Mouse (Mus musculus): ENCODE measurements around the gene Itm2a.

Itm2a gene

DNA sequence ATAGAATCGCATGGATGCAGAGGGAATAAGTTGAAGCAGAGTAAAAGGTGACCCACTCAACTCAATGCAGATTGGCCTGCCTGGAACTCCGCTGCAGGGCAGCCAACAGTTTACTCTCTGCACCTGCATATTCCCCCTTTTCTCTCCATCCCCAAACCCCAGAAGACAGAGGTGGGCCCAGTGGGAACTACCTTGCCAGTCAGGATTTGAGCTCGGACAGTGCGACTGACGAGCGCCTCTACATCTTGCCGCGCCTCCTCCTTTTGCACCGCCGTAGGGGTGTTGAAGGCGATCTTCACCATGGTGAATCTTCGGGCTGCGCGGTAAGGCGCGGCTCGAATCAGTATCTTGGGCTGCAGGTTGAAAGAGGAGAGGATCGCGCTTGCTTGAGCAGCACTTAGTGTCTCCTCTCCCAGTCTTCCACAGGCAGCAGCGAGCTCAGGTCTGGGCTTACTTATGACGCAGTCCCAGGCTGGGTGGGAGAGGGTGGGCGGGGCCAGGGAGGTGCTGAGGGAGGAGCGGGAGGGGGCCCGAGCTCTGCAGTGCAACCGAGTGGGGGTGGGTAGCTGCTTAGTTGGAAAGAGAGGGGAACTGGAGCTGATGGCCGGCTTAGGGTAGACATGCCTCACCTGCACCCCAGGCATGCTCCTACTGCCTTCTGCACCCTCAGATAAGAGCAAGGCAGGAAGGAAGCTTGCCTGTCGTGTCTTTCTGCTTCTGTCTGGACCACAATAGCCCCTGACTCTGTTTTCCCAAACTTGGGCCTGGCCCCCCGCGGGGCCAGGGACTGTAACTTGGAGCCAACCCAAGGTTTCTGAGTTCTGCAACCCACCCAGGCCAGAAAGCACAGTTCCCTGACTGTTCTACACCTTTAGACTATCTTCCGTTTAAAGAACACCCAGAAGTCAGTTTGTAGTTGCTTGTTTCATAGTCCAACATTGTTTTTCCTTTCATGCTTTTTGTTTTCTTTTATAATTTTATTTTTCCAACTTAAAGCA, at the start of gene Itm2a:
Itm2a (minus strand) TSS at position 462 of the 998 bp plus-strand sequence.
- no peak for DNase-seq (ENCODE audit: low read depth, low spot score)

DNA sequence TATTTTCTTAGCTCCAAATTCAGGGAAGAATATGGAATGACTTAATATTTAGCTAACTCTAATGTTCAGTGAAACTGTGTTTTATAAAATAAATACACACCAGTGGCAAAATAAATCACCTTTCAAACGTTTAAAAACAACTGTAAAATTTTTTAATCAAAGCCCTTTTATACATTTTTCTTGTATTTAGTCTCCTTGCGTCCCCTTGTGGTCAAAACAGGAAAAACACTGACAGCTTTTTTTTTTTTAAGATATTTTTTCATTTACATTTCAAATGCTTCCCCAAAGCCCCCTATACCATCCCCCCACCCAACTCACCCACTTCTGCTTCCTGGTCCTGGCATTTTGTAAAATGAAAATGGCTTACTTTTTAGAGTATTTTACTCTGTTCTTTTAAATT, 32.7 kb upstream of the Itm2a start:
- no peak for DNase-seq (ENCODE audit: low read depth, low spot score)

GRCm38 (mm10) chrX:107421304-107421703, 18.1 kb upstream of the Itm2a start:
- no peak for DNase-seq (ENCODE audit: low read depth, low spot score)

DNA sequence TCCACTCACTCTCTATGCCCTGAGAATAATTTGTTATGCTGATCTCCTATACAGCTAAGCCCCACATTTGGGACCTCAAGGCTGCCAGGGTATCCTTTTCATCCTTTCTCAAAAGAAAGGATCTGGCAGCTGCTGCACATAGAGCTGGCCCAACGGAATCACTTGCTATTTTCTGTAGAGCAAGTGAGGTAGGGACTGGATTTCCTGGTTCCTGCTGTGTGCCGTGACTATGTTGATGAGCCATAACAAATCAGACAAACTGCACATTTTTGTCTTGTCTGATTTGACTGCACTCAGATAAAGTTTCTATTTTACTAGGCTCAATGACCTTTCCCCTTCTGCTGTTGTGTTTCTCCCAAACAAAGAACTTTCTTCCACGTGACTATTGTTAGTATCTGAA, 14.2 kb upstream of the Itm2a start:
- DNase-seq (ENCODE audit: low read depth, low spot score): no peak

DNA sequence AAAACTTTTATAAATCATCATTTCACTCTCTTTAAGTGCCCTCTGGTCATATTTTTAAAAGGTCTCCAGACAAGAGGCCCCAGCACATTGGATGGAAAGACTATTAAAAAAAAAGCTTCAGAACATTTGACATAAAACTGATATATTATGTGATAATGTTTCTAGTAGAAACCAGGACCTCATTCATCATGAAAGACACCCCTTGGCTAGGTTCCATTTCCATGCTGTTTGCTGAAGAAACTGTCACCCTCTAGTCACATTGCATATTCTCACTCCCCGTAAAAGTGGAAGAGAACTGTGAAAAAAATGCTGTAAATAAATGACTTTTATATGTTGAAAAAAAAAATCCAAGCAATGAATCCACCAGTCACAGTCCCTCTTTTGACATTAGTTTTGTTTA, 12.8 kb upstream of the Itm2a start:
- no peak for DNase-seq (ENCODE audit: low read depth, low spot score)

DNA sequence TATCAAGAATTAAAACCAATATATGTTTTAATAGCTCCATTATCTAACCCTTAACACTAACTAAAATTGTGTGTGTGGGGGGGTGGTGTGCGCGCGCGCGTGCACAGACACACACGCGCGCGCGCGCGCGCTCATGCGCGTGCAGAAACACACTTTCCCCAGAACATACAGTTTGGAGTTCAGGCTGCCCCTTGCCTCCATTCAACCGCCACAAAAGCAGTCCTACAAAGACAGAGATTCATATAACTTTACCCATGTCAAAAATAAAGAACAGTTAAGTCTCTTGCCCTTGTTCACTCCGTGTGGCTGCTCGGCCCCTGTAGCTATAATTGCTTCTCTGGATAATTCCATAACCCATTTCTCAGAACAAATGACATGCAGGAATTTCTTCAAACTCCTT, 695 bp downstream of the Itm2a start:
- DNase-seq (ENCODE audit: low read depth, low spot score): no peak

GRCm38 (mm10) chrX:107399087-107399486, 4.1 kb downstream of the Itm2a start:
- DNase-seq (ENCODE audit: low read depth, low spot score): no peak

DNA sequence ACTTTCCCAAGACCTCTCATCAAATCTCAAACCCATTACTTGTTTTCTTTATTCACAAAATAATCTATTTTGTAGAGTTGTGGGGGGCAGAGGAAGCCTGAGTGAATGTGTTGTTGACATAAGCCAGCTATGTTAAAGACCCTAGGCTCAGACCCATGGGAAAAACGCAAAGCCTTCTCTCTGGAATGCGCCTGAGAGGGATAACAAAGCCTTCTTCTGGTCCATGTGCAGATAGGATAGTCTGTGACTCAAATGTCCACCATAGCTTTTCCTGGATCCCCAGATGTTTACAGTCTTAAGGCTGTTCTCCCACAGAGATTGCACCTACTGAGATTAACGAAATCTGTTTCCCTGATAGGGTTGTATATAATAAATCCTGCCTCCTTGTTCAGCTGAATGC, 9.9 kb downstream of the Itm2a start:
- DNase-seq (ENCODE audit: low read depth, low spot score): no peak

DNA sequence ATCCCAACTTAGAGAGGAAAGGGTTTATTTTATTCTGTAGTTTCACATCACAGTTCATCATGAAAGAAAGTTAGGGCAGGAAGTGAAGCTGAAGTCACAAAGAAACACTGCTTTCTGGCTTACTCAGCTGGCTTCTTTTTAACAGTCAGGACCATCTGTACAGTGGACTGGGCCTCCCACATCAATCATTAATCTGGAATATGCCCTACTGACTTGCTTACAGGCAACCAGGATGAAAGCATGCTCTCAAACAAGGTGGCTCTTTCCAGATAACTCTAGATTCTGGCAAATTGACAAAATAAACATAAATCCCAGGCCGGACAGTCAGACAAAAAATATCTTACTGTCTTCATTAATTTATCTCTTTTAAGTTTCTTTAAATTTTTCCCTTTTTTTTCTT, 27.8 kb downstream of the Itm2a start:
- no peak for DNase-seq (ENCODE audit: low read depth, low spot score)
